Mouse (Mus musculus): ENCODE results near the gene Selenoo.

DNA sequence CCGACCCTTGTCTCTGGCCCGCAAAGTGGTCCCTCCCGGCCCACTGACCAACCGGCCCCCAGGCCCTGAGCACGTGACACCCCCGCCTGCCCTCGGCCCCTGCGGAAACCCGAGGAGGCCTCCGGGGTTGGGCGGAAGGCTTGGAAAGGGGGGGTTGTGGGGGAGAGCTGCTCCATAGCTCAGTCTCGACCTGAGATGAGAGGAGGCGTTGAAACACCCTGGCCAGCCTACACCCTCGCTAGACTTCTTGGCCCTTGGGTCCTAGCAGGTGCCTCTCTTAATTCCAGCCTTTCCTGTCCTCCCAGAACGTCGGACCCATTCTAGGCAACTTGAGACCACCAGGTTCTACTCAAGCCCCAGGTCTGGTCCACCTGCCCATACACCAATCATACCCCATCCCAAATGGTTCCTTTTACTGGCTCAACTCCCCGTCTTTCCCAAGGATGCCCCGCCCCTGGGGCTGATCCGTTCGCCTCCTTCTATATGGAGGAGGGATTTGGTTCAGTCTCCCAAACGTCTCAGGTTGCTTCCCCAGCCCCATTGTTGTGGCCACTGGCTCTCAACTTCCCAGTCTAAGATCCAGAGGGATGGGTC is 51.9 kb downstream of the Selenoo start, which contains the start of gene Mapk12:
- TF ChIP-seq POLR2A (IDR thresholded peaks at IDR 0.05; ENCODE audit: extremely low read depth, insufficient read depth, low read length) (no peak), CTCF (IDR thresholded peaks at IDR 0.05; ENCODE audit: extremely low read depth, insufficient read depth, low read length) (no peak)
